Mouse (Mus musculus): Measurements from ENCODE around the gene Tssc4.

DNA sequence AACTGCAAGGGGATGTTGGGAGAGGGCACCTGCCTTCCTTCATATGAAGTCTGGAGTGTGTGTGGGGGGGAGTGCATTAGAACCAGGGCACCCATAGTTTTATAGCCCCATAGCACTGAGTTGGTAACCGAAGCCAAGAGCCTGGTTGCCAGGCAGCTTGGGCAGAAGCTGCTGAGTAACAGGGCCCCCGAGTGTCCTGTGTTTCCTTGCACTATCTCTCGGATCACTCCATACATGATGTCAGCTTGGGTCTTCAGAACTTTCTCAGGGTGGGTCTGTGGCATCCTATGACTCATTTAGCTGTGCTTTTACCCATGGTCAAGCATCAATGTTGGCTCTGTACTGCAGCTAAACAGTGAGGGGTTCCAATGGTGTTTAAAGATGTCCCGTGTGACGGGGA lies 12.0 kb upstream of the Tssc4 start:
- no peak for TF ChIP-seq CTCF (IDR thresholded peaks at IDR 0.05; ENCODE audit: insufficient read depth, low read length)
- no peak for TF ChIP-seq POLR2A (IDR thresholded peaks at IDR 0.05; ENCODE audit: borderline replicate concordance, extremely low read depth, low read depth, low read length)
